In the genomic region with DNA sequence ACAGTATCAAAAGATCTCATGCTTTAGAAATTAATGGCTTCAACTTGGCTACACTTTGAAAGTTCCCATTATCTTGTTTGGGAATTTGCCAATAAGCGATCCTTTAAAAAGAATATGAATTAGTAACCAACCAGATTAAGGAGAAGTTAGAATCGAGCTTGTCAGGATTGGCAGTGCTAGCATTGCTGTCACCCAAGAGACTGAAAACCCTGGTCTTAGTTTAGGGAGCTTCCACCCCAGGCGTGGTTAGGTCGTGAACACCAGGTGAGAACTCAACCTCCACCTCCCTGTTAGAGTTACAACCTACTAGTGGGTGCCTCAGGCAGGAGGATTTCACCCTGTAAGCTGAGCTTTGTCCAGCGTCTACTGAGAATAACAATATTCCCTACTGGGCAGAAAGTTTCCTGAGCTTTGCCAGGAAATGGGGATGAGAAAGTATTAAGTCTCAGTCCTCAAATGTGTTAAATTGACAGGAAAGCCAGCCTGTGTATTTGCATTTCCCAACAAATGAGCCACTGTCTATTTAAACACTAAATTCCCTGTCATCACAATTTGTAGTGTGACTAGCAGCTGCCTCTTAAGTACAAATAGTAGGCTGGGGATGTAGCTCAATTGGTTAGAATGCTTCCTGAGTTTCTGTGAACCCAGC, we compare ENCODE assay signal across 21 mouse cellular contexts. TPM values are rescaled to one million over a fixed set of nuclear protein-coding genes. Genes with fewer than 3 reads are reported as not detected.
DNase-seq lines count a peak whose midpoint lies in the region; ATAC-seq and TF ChIP-seq lines count a peak whose summit lies in the region.
"Had no signal": no experiment of that assay in that cellular context is flagged by ENCODE, and none has a peak within 500 bp of the region (broad histone marks: within the 10 kb centered on the region; RNA-seq: fewer than 3 reads in every experiment).

No protein-coding gene starts in this region.

- WGBS in limb, embryonic 15.5 days, result 69% methylated on average over 5 of the region's 5 CpGs
- WGBS in limb, embryonic 10.5 days, result 72% methylated on average over 5 of the region's 5 CpGs

- no peaks in the 10 kb centered on the region for H3K27me3 ChIP-seq in limb, embryonic 15.5 days
- H3K27me3 ChIP-seq in limb, embryonic 10.5 days (ENCODE audit: low read depth, poor library complexity, severe bottlenecking), result no peaks in the 10 kb centered on the region
- no peaks in the 10 kb centered on the region for H3K27me3 ChIP-seq in myocyte (ENCODE audit: control insufficient read depth, insufficient read depth, insufficient read length)
- H3K27me3 ChIP-seq: forebrain, embryonic 15.5 days had no signal

- TF ChIP-seq CTCF in bone marrow macrophage, adult 2 months (IDR thresholded peaks at IDR 0.05; ENCODE audit: low read depth, low read length), result no peak

- no peaks in the 10 kb centered on the region for H3K9me3 ChIP-seq in limb, embryonic 15.5 days
- H3K9me3 ChIP-seq in limb, embryonic 10.5 days (replicated peaks), result no peaks in the 10 kb centered on the region
- H3K9me3 ChIP-seq: embryonic facial prominence, embryonic 10.5 days; forebrain, embryonic 15.5 days; midbrain, embryonic 10.5 days had no signal

- DNase-seq in CD4-positive, CD25-positive, alpha-beta regulatory T cell, adult 2 months (ENCODE audit: low read depth, low spot score), result peak; percentile 47
- no peak for DNase-seq in limb, embryonic 10.5 days (ENCODE audit: low spot score)
- DNase-seq in urinary bladder, postnatal 10 days (ENCODE audit: low spot score), result no peak
- DNase-seq: adrenal gland, postnatal 14 days; cerebellum, adult 18-20 months; cerebellum, postnatal 36 days; gastrocnemius, postnatal 10 days; heart, postnatal 10 days; layer of hippocampus, postnatal 36 days; lung, embryonic 14.5 days; lung, postnatal 4 days; right cerebral cortex, postnatal 25 days; thymus, postnatal 36 days had no signal

- peaks cover 48% of the 10 kb centered on the region for H3K79me2 ChIP-seq in myocyte (ENCODE audit: control insufficient read depth, insufficient read depth)

- H3ac ChIP-seq in myocyte (ENCODE audit: control insufficient read depth, insufficient read length), result no peak overlapping the region

- no peak overlapping the region for H3K4me2 ChIP-seq in limb, embryonic 15.5 days
- no peak overlapping the region for H3K4me2 ChIP-seq in myocyte (ENCODE audit: low read depth)
- H3K4me2 ChIP-seq: forebrain, embryonic 15.5 days; lung, embryonic 14.5 days had no signal

- H3K9ac ChIP-seq in limb, embryonic 15.5 days, result no peak overlapping the region
- H3K9ac ChIP-seq: forebrain, embryonic 15.5 days; lung, embryonic 14.5 days had no signal

- ATAC-seq in CD4-positive, CD25-positive, alpha-beta regulatory T cell, adult 4 months, result no peak
- no peak for ATAC-seq in limb, embryonic 15.5 days (ENCODE audit: insufficient number of reproducible peaks, low FRiP score, low TSS enrichment, low read depth)
- ATAC-seq in inflammation-experienced regulatory T-cells, adult 6 months, result no peak
- ATAC-seq: forebrain, embryonic 15.5 days had no signal

- H3K4me3 ChIP-seq in limb, embryonic 15.5 days, result no peak overlapping the region
- no peak overlapping the region for H3K4me3 ChIP-seq in limb, embryonic 10.5 days
- H3K4me3 ChIP-seq in bone marrow macrophage, adult 2 months (ENCODE audit: insufficient read depth, low read length), result no peak overlapping the region
- H3K4me3 ChIP-seq in myocyte, result no peak overlapping the region
- H3K4me3 ChIP-seq: embryonic facial prominence, embryonic 10.5 days; forebrain, embryonic 15.5 days; midbrain, embryonic 10.5 days had no signal

- peaks cover 35% of the 10 kb centered on the region for H3K4me1 ChIP-seq in limb, embryonic 15.5 days
- peaks cover 38% of the 10 kb centered on the region for H3K4me1 ChIP-seq in limb, embryonic 10.5 days
- peaks cover 6% of the 10 kb centered on the region for H3K4me1 ChIP-seq in bone marrow macrophage, adult 2 months (ENCODE audit: control insufficient read depth, insufficient read depth, low read length)

- TF ChIP-seq POLR2A in bone marrow macrophage, adult 2 months (IDR thresholded peaks at IDR 0.05; ENCODE audit: borderline replicate concordance, low read depth, low read length), result no peak
- TF ChIP-seq POLR2A in myocyte (IDR thresholded peaks at IDR 0.05; ENCODE audit: insufficient read length, low read depth), result no peak

- H3K27ac ChIP-seq in limb, embryonic 15.5 days, result 0 out of 2 replicates have a peak overlapping the region, but pooled peaks have one; percentile 22
- H3K27ac ChIP-seq in limb, embryonic 10.5 days, result no peak overlapping the region
- H3K27ac ChIP-seq in bone marrow macrophage, adult 2 months (ENCODE audit: insufficient read depth, low read depth, low read length), result peak overlapping the region; percentile 7; the same call in 1 of the 2 replicates
- H3K27ac ChIP-seq: embryonic facial prominence, embryonic 10.5 days; forebrain, embryonic 15.5 days; midbrain, embryonic 10.5 days had no signal

- H3K36me3 ChIP-seq in limb, embryonic 15.5 days, result peaks cover 39% of the 10 kb centered on the region
- H3K36me3 ChIP-seq in limb, embryonic 10.5 days, result peaks cover 54% of the 10 kb centered on the region
- peaks cover 46% of the 10 kb centered on the region for H3K36me3 ChIP-seq in myocyte (ENCODE audit: control insufficient read depth, insufficient read depth)

TF ChIP-seq in myocyte, 11 proteins besides CTCF, POLR2A, EP300 and RAD21:
- peak; percentile 69 for TF ChIP-seq POLR2AphosphoS2 (IDR thresholded peaks at IDR 0.05; ENCODE audit: insufficient read length, low read depth)
- no peak for TF ChIP-seq E2F4 (IDR thresholded peaks at IDR 0.05; ENCODE audit: insufficient read depth)
- no peak for TF ChIP-seq USF1 (IDR thresholded peaks at IDR 0.05; ENCODE audit: low read depth)
TF ChIP-seq in myocyte: peak in this region for 1.

RNA-seq across cellular contexts. Expression of gene Syf2, which starts 2.8 kb away (rescaled TPM):
- 100 to 1,000 TPM; 215 to 219 TPM for polyA plus RNA-seq in CD4-positive, CD25-positive, alpha-beta regulatory T cell, adult 4 months (2017; shearing (Covaris generic))
- polyA plus RNA-seq in limb, embryonic 15.5 days (2015; fragmentation: Nextera tagmentation; extraction: Ambion mirVana), result 76.6 and 80.6 TPM in 2 replicates
- polyA plus RNA-seq in limb, embryonic 10.5 days (2016; fragmentation: Nextera tagmentation; extraction: Ambion mirVana), result 67.3 and 67.9 TPM in 2 replicates
- polyA plus RNA-seq in bone marrow macrophage, adult 2 months (2012; ENCODE audit: insufficient read depth, insufficient read length, missing spikeins), result 97.3 and 97.6 TPM in 2 replicates
- 67.8 TPM for polyA plus RNA-seq in myocyte (2012; fragmentation: generic; extraction: Trizol)
- polyA plus RNA-seq in inflammation-experienced regulatory T-cells, adult 6 months (2017; shearing (Covaris generic)), result 100 to 1,000 TPM; 206 to 224 (median 212) TPM

RNA-seq across cellular contexts. Expression of gene Rsrp1, which starts 4.5 kb away (rescaled TPM):
- 100 to 1,000 TPM; 223 to 361 TPM for polyA plus RNA-seq in CD4-positive, CD25-positive, alpha-beta regulatory T cell, adult 4 months (2017; shearing (Covaris generic))
- polyA plus RNA-seq in limb, embryonic 15.5 days (2015; fragmentation: Nextera tagmentation; extraction: Ambion mirVana), result 496 and 523 TPM in 2 replicates
- polyA plus RNA-seq in limb, embryonic 10.5 days (2016; fragmentation: Nextera tagmentation; extraction: Ambion mirVana), result 299 and 383 TPM in 2 replicates
- polyA plus RNA-seq in bone marrow macrophage, adult 2 months (2012; ENCODE audit: insufficient read depth, insufficient read length, missing spikeins), result 1,131 and 1,373 TPM in 2 replicates
- polyA plus RNA-seq in myocyte (2012; fragmentation: generic; extraction: Trizol), result 51.4 TPM
- polyA plus RNA-seq in inflammation-experienced regulatory T-cells, adult 6 months (2017; shearing (Covaris generic)), result 100 to 1,000 TPM; 184 to 307 (median 297) TPM

RNA-seq across cellular contexts. Expression of gene Tmem50a, which starts 13.1 kb away (rescaled TPM):
- 100 to 1,000 TPM; 529 to 546 TPM for polyA plus RNA-seq in CD4-positive, CD25-positive, alpha-beta regulatory T cell, adult 4 months (2017; shearing (Covaris generic))
- polyA plus RNA-seq in limb, embryonic 15.5 days (2015; fragmentation: Nextera tagmentation; extraction: Ambion mirVana), result 193 and 203 TPM in 2 replicates
- polyA plus RNA-seq in limb, embryonic 10.5 days (2016; fragmentation: Nextera tagmentation; extraction: Ambion mirVana), result 129 and 133 TPM in 2 replicates
- polyA plus RNA-seq in bone marrow macrophage, adult 2 months (2012; ENCODE audit: insufficient read depth, insufficient read length, missing spikeins), result 392 and 428 TPM in 2 replicates
- 121 TPM for polyA plus RNA-seq in myocyte (2012; fragmentation: generic; extraction: Trizol)
- 100 to 1,000 TPM; 542 to 558 (median 542) TPM for polyA plus RNA-seq in inflammation-experienced regulatory T-cells, adult 6 months (2017; shearing (Covaris generic))
